Mouse (Mus musculus): ENCODE measurements around the gene Zfp300. TPM values are rescaled to one million over a fixed set of nuclear protein-coding genes. Genes with fewer than 3 reads are reported as not detected.
A peak's percentile ranks its signal among the peaks of the same experiment; 100 is the strongest.

Zfp300 gene
- 0.07 and 0.11 TPM in 2 replicates for polyA plus RNA-seq (2012; rRNA removed)

DNA sequence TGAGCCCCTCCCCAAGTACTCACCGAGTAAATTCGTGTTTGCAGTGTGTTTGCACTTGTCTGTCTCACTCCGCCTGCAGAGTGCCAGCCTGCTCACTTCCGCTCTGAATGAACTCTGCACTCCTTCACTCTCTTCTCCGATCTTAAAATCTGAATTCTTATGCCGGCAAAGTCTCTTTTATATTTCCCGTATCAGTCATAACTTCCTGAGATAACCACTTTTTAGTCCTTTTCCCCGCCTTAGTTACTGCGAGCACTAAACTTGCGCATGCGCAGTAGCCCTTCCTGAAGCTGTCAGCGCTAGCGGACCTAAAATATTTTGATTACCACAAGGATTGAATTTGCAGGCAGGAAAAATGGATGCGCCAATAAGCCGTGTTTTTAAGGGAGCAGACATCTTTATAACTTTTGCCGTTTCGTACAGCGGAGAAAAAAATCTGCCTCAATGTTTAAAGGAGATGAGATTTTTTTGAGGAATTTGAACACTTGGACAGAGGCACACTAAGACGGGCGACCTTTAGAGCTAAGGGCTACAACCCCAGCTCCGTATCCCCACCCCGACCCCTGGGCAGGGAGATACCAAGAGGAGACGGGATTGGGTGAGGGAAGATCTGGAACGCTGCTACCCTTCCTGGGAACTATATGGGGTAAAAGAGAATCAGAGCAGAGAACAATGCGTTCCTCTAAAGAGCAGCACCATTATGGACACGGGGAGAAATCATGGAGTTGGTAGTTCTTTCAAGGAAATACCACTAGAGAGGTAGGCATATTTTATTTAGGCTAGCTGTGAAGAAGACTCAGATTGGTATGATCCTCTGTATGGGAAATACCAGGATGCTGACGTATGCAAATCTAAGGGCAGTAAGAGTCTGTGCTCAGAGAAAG lies at the start of gene Zfp300:
Zfp300 (minus strand) TSS at position 545 of the 884 bp plus-strand sequence.
- TF ChIP-seq CTCF (conservative IDR thresholded peaks at IDR 0.05; ENCODE audit: insufficient read depth, insufficient read length, low read depth, low read length) (no peak), POLR2A (IDR thresholded peaks at IDR 0.05; ENCODE audit: low read depth, low read length) (no peak)

DNA sequence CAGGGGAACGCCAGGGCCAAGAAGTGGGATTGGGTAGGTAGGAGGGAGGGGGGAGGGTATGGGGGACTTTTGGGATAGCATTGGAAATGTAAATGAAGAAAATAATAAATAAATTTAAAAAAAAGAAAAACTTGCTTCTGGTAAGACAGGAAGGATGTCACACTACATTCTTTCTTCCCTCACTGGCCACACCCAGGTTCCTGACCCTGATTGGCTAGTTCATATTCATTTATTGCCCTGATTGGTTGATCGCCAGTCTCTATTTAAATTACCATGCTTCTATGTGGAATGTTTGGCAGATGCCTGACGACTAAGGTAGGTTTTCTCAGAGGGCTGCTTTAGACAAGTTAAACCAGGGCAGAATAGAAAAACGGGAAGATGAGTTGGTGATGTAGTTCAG lies 26.2 kb upstream of the Zfp300 start, which contains the start of gene Ssxa1:
Ssxa1 (plus strand) TSS at position 301 of the 400 bp plus-strand sequence.
- H3K4me1 ChIP-seq (ENCODE audit: control insufficient read depth, insufficient read depth, low read length) = no peaks in the 10 kb centered on the region
- no peaks in the 10 kb centered on the region for H3K36me3 ChIP-seq (ENCODE audit: control insufficient read depth, insufficient read depth, low read length)
- H3K27ac ChIP-seq (ENCODE audit: insufficient read depth, low read depth, low read length) = no peak within 1 kb of the TSS
- no peaks in the 10 kb centered on the region for H3K27me3 ChIP-seq (replicated peaks; ENCODE audit: control insufficient read depth, insufficient read depth, low read length)
- no peak within 1 kb of the TSS for H3K4me3 ChIP-seq (ENCODE audit: insufficient read depth, low read depth, low read length)
- TF ChIP-seq CTCF (conservative IDR thresholded peaks at IDR 0.05; ENCODE audit: insufficient read depth, insufficient read length, low read depth, low read length) (no peak), POLR2A (IDR thresholded peaks at IDR 0.05; ENCODE audit: low read depth, low read length) (no peak)
- DNase-seq = no peak
- 84% methylated on average over 4 of the region's 4 CpGs for WGBS

More for the DNA sequence above, at the start of gene Zfp300:
- DNase-seq = peak; percentile 71
- H3K4me1 ChIP-seq (ENCODE audit: control insufficient read depth, insufficient read depth, low read length) = no peaks in the 10 kb centered on the region
- H3K4me3 ChIP-seq (ENCODE audit: insufficient read depth, low read depth, low read length) = peak within 1 kb of the TSS; percentile 54
- under 1% methylated on average over 27 of the region's 27 CpGs for WGBS
- H3K36me3 ChIP-seq (ENCODE audit: control insufficient read depth, insufficient read depth, low read length) = no peaks in the 10 kb centered on the region
- H3K27ac ChIP-seq (ENCODE audit: insufficient read depth, low read depth, low read length) = peak within 1 kb of the TSS; percentile 48; the same call in 1 of the 2 replicates
- no peaks in the 10 kb centered on the region for H3K27me3 ChIP-seq (replicated peaks; ENCODE audit: control insufficient read depth, insufficient read depth, low read length)

DNA sequence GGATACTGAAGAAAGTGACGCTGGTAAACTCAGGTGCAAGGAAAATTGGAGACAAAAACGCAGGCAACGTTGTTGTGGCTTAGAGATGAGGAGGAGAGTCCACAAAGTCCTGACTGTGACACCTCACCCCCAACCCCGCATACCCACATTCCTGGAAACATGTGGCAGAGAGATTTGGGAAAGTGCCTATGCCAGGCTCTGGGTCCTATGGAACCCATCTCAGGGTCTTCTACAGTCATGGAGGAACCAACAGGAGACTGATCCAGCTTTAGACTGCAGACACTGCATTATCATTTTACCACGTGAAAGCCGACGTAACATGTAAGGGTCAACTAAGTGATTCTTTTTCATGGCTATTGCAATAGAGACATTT lies 526 bp upstream of the Zfp300 start:
- Histone ChIP-seq H3K4me3 (ENCODE audit: insufficient read depth, low read depth, low read length) (peak overlapping the region; percentile 31; the same call in 1 of the 2 replicates), H3K36me3 (ENCODE audit: control insufficient read depth, insufficient read depth, low read length) (no peaks in the 10 kb centered on the region), H3K4me1 (ENCODE audit: control insufficient read depth, insufficient read depth, low read length) (no peaks in the 10 kb centered on the region), H3K27me3 (replicated peaks; ENCODE audit: control insufficient read depth, insufficient read depth, low read length) (no peaks in the 10 kb centered on the region), H3K27ac (ENCODE audit: insufficient read depth, low read depth, low read length) (no peak overlapping the region)
- 46% methylated on average over 7 of the region's 7 CpGs for WGBS
- TF ChIP-seq CTCF (conservative IDR thresholded peaks at IDR 0.05; ENCODE audit: insufficient read depth, insufficient read length, low read depth, low read length) (no peak), POLR2A (IDR thresholded peaks at IDR 0.05; ENCODE audit: low read depth, low read length) (no peak)
- DNase-seq = no peak

DNA sequence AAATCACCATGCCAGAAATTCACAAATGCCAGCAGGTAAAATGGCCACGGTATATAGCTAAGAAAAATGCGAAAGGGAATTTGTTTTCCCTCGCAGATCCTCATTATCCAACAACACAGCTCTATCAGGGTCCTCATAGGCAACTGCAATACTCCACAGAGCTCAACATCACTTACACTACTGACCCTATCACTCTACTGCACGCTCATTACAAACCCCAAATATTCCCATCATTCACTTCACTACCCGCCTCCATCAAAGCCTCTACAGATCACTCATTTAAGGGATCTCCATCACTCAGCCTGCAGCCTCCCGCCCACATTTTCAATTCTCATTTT lies 713 bp downstream of the Zfp300 start:
- no peak for TF ChIP-seq CTCF (conservative IDR thresholded peaks at IDR 0.05; ENCODE audit: insufficient read depth, insufficient read length, low read depth, low read length)
- DNase-seq = no peak
- Histone ChIP-seq H3K27me3 (replicated peaks; ENCODE audit: control insufficient read depth, insufficient read depth, low read length) (no peaks in the 10 kb centered on the region), H3K36me3 (ENCODE audit: control insufficient read depth, insufficient read depth, low read length) (no peaks in the 10 kb centered on the region), H3K27ac (ENCODE audit: insufficient read depth, low read depth, low read length) (no peak overlapping the region), H3K4me1 (ENCODE audit: control insufficient read depth, insufficient read depth, low read length) (no peaks in the 10 kb centered on the region), H3K4me3 (ENCODE audit: insufficient read depth, low read depth, low read length) (peak overlapping the region; percentile 54)
- 20% methylated on average over 6 of the region's 6 CpGs for WGBS

DNA sequence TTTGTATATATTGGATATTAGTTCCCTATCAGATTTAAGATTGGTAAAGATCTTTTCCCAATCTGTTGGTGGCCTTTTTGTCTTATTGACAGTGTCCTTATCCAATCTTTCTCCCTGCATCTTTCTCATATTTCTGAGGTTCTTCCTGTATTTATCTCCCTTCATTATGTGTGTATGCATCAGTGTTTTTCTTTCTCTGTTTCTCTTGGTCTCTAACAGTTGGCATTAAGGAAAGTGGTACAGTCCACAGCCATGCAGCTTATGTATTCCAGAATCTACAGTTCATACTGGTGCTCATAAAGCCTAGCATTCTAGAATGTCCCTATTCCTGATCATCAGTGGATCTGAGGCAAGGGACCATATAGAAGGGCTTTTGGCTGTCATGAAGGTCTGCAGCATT lies 21.2 kb downstream of the Zfp300 start, which contains the start of gene Spaca5:
Spaca5 (plus strand) TSS at position 301 of the 400 bp plus-strand sequence.
- no peaks in the 10 kb centered on the region for H3K4me1 ChIP-seq (ENCODE audit: control insufficient read depth, insufficient read depth, low read length)
- TF ChIP-seq CTCF (conservative IDR thresholded peaks at IDR 0.05; ENCODE audit: insufficient read depth, insufficient read length, low read depth, low read length) = no peak
- TF ChIP-seq POLR2A (IDR thresholded peaks at IDR 0.05; ENCODE audit: low read depth, low read length) = no peak
- no peak within 1 kb of the TSS for H3K4me3 ChIP-seq (ENCODE audit: insufficient read depth, low read depth, low read length)
- no peaks in the 10 kb centered on the region for H3K36me3 ChIP-seq (ENCODE audit: control insufficient read depth, insufficient read depth, low read length)
- no peak within 1 kb of the TSS for H3K27ac ChIP-seq (ENCODE audit: insufficient read depth, low read depth, low read length)
- no peak for DNase-seq
- no peaks in the 10 kb centered on the region; the same call in 1 of the 2 replicates for H3K27me3 ChIP-seq (replicated peaks; ENCODE audit: control insufficient read depth, insufficient read depth, low read length)

DNA sequence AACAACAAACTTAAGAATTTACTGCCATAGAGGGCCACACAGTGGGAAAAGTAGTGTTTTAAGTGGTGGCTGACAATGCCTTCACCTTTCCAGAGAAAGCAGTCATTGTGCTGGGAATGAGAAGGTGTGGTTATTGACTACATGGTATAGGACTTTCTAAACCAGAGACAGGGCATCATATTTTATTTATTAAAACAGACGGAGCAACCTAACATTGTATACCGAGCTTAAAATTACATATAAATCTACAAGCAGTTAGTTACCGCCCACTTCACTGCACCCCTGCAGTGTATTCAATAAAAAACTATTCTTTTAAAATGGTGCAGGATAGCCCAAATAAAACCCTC lies 26.8 kb downstream of the Zfp300 start:
- 58% methylated on average over 3 of the region's 3 CpGs for WGBS
- H3K36me3 ChIP-seq (ENCODE audit: control insufficient read depth, insufficient read depth, low read length) = no peaks in the 10 kb centered on the region
- TF ChIP-seq POLR2A (IDR thresholded peaks at IDR 0.05; ENCODE audit: low read depth, low read length) = no peak
- no peak for TF ChIP-seq CTCF (conservative IDR thresholded peaks at IDR 0.05; ENCODE audit: insufficient read depth, insufficient read length, low read depth, low read length)
- no peak for DNase-seq
- H3K4me1 ChIP-seq (ENCODE audit: control insufficient read depth, insufficient read depth, low read length) = no peaks in the 10 kb centered on the region
- no peak overlapping the region for H3K27ac ChIP-seq (ENCODE audit: insufficient read depth, low read depth, low read length)
- no peaks in the 10 kb centered on the region; the same call in 1 of the 2 replicates for H3K27me3 ChIP-seq (replicated peaks; ENCODE audit: control insufficient read depth, insufficient read depth, low read length)
- no peak overlapping the region for H3K4me3 ChIP-seq (ENCODE audit: insufficient read depth, low read depth, low read length)

DNA sequence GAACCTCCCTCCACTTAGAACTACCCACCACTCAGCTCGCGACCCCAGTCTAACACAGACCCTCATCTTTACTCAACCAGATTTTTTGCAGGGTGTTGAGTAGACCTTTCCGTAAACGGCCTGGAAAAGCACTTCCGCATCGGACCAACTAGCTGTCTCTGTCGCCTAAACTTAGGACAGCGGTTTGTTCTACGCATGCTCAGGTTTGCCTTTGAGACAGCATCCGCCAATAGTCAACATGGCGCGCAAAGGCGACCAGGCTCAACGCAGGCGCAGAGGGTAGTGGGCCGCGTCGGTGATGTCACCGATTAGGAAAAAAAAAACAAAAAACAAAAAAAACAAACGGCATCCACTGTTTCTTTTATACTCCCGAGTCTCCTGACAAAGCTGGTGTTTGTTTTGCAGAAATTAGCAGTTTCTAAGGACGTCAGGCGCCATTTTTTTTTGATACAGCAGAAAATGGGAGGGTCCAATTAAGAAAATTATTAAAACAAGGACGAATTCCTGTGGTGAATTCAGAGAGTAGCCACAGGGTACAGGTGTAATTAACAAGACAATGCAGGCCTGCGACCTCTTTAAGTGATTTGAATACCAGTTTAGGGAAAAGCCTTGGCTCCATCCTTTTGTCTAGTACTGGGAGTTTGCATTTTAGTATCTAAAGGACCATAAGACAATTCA lies 27.3 kb downstream of the Zfp300 start, which contains the start of gene Zfp182:
Zfp182 (minus strand) TSS at position 451 of the 678 bp plus-strand sequence.
- peak; percentile 91 for DNase-seq
- no peaks in the 10 kb centered on the region for H3K36me3 ChIP-seq (ENCODE audit: control insufficient read depth, insufficient read depth, low read length)
- under 1% methylated on average over 25 of the region's 25 CpGs for WGBS
- H3K27ac ChIP-seq (ENCODE audit: insufficient read depth, low read depth, low read length) = no peak within 1 kb of the TSS
- TF ChIP-seq CTCF (conservative IDR thresholded peaks at IDR 0.05; ENCODE audit: insufficient read depth, insufficient read length, low read depth, low read length) = no peak
- TF ChIP-seq POLR2A (IDR thresholded peaks at IDR 0.05; ENCODE audit: low read depth, low read length) = no peak
- no peaks in the 10 kb centered on the region; the same call in 1 of the 2 replicates for H3K27me3 ChIP-seq (replicated peaks; ENCODE audit: control insufficient read depth, insufficient read depth, low read length)
- no peaks in the 10 kb centered on the region for H3K4me1 ChIP-seq (ENCODE audit: control insufficient read depth, insufficient read depth, low read length)
- H3K4me3 ChIP-seq (ENCODE audit: insufficient read depth, low read depth, low read length) = peak within 1 kb of the TSS; percentile 85
